Mouse (Mus musculus) heart, embryonic 16.5 days (tissue): ENCODE measurements around the gene Nkapd1. TPM values are rescaled to one million over a fixed set of nuclear protein-coding genes. Genes with fewer than 3 reads are reported as not detected.

Experiments
- ATAC-seq: fragments of 200-750 bp; cut with Nextera tagmentation; replicated peaks from 2 replicates; pipeline ENCODE4 v1.8.0; 2017; ENCODE audit warnings: moderate number of reproducible peaks; ENCODE audit not compliant: insufficient read depth, low FRiP score; ENCODE audit errors: extremely low read depth
- H3K27ac ChIP-seq: fragments of 300-500 bp; sonication (generic); 2 replicates; pipeline ENCODE4 v1.5.1; 2014; ENCODE audit warnings: mild to moderate bottlenecking, low read length, control low read depth, moderate library complexity
- H3K27me3 ChIP-seq: fragments of 300-500 bp; sonication (generic); 2 replicates; pipeline ENCODE4 v1.6.1; 2014; ENCODE audit warnings: low read length, mixed read lengths; ENCODE audit not compliant: control insufficient read depth, insufficient read depth
- H3K36me3 ChIP-seq: fragments of 300-500 bp; sonication (generic); 2 replicates; pipeline ENCODE4 v1.6.1; 2014; ENCODE audit not compliant: control insufficient read depth, insufficient read depth
- H3K4me1 ChIP-seq: fragments of 300-500 bp; sonication (generic); 2 replicates; pipeline ENCODE4 v1.6.1; 2014; ENCODE audit warnings: low read length, mixed read lengths; ENCODE audit not compliant: control insufficient read depth, insufficient read depth
- H3K4me2 ChIP-seq: fragments of 300-500 bp; sonication (generic); 2 replicates; pipeline ENCODE4 v1.6.1; 2014; ENCODE audit warnings: low read depth, mild to moderate bottlenecking, control low read depth, low read length
- H3K4me3 ChIP-seq: fragments of 300-500 bp; sonication (generic); 2 replicates; pipeline ENCODE4 v1.5.1; 2014; ENCODE audit warnings: mild to moderate bottlenecking, control low read depth, low read length
- H3K9ac ChIP-seq: fragments of 300-500 bp; sonication (generic); 2 replicates; pipeline ENCODE4 v1.6.1; 2014; ENCODE audit warnings: low read length, control low read depth
- H3K9me3 ChIP-seq: fragments of 300-500 bp; sonication (generic); replicated peaks from 2 replicates; pipeline ENCODE4 v1.6.1; 2016; ENCODE audit warnings: low read length; ENCODE audit not compliant: control insufficient read depth
- WGBS: fragments of 180-500 bp; shearing (Covaris S2); extraction: QIAGEN DNeasy Blood & Tissue Kit; methylation state at CpG from one replicate; pipeline ENCODE4 v1.1.7; 2014; 5-methylcytosine and 5-hydroxymethylcytosine counted together
- polyA plus RNA-seq: library from polyadenylated mRNA; unstranded; fragments of >200 nt; fragmentation: Nextera tagmentation; extraction: Ambion mirVana; gene quantifications from 2 replicates; pipeline ENCODE4 v1.2.1, GENCODE M21; 2015

The Nkapd1 gene
- polyA plus RNA-seq, 1 experiment from 2014 or later = 12.1 TPM

DNA sequence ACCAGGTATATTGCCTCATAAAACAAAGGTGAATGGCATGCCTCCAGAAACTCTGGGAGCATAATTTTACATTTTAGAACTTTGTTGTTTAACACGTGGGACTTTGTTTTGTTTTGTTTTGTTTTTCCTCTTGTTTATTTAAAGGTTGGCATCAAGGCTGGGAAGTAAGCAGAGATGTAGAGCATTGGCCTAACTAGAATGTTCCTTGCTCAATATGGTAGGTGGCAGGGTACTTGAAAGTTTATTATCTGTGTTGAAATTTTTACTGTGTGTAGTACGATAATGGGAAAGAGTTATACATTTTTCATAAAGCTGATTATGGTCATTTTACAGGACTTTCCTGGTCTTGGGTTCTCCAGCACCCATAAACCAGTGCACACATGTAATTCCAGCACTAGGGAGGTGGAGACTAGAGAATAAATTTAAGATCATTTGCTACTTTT lies 55.3 kb downstream of the Nkapd1 start:
- 72% methylated on average over 2 of the region's 2 CpGs for WGBS
- no peak for ATAC-seq

DNA sequence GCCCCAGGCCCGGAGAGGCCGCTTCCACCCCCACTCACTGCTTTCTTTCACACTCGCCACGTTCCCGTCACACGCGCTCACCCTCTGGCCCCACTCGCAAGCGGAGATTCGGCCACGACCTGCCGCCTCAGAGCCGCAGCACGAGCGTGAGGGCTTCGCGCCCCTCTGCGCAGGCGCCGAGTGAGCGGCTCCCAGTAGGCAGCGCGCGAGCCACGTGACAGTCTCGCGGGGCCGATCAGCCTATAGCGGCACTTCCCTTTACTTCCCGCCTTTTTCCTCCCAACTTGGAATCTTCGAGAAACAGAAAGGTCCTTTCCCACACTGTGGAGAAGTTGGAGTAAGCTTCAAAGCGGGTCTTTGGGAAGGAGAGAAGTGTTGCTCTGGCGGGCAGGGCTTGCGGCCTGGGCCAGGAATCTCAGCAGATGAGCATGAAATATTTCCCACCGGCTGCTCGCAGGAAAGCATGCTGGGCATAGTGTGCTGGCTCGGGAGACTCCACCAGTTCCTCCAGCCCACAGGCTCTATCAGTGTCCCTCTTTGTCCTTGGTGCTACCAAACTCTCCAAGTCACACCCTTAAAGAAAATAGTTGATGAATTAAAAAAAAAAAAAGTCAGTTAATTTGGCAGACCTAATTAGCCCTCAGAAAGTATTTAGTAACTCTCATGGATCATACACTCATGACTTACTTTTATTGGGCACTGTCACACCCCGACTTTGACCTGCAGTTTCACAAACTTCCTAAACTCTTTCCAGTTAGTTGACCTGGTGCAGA lies 55.9 kb downstream of the Nkapd1 start, which contains the start of gene Tex12:
Gene Tex12, minus strand, starts transcription at position 181 of the 773 bp plus-strand sequence.
- H3K27ac ChIP-seq = no peak within 1 kb of the TSS
- no peak within 1 kb of the TSS for H3K4me2 ChIP-seq
- H3K27me3 ChIP-seq = no peaks in the 10 kb centered on the region
- H3K4me3 ChIP-seq = no peak within 1 kb of the TSS
- no peak for ATAC-seq
- H3K4me1 ChIP-seq = no peaks in the 10 kb centered on the region
- no peak within 1 kb of the TSS for H3K9ac ChIP-seq
- H3K36me3 ChIP-seq = no peaks in the 10 kb centered on the region
- no peaks in the 10 kb centered on the region for H3K9me3 ChIP-seq
- 82% methylated on average over 38 of the region's 38 CpGs for WGBS

More for the DNA sequence above, 55.3 kb downstream of the Nkapd1 start:
- H3K9ac ChIP-seq = no peak overlapping the region
- H3K4me1 ChIP-seq = no peaks in the 10 kb centered on the region
- no peaks in the 10 kb centered on the region for H3K27me3 ChIP-seq
- H3K4me3 ChIP-seq = no peak overlapping the region
- H3K27ac ChIP-seq = no peak overlapping the region
- no peaks in the 10 kb centered on the region for H3K9me3 ChIP-seq
- H3K36me3 ChIP-seq = no peaks in the 10 kb centered on the region
- H3K4me2 ChIP-seq = no peak overlapping the region

Other genes with a start within 250 kb of the Nkapd1 start
- 1.1 and 1.7 TPM in 2 replicates for gene Plet1, start 122.9 kb downstream of the Nkapd1 start, polyA plus RNA-seq
- 91.6 and 93.2 TPM in 2 replicates for gene Pts, start 88.7 kb downstream of the Nkapd1 start, polyA plus RNA-seq
- 3.7 and 3.9 TPM in 2 replicates for gene Il18, start 62.6 kb downstream of the Nkapd1 start, polyA plus RNA-seq
- 0.21 TPM in 1 of 2 replicates, not detected in the other for gene Bco2, start 62.3 kb downstream of the Nkapd1 start, polyA plus RNA-seq
- gene Tex12, start 56.1 kb downstream of the Nkapd1 start, polyA plus RNA-seq = not detected in 2 replicates
- gene Sdhd, start 13.7 kb downstream of the Nkapd1 start, polyA plus RNA-seq = 852 and 860 TPM in 2 replicates
- gene Timm8b, start 13.6 kb downstream of the Nkapd1 start, polyA plus RNA-seq = 243 and 261 TPM in 2 replicates
- 1.9 and 3.1 TPM in 2 replicates for gene Pih1d2, start 143 bp downstream of the Nkapd1 start, polyA plus RNA-seq
- 147 and 156 TPM in 2 replicates for gene Dlat, start 42.3 kb upstream of the Nkapd1 start, polyA plus RNA-seq
- gene Dixdc1, start 122.1 kb upstream of the Nkapd1 start, polyA plus RNA-seq = 8.6 and 10.3 TPM in 2 replicates
- gene 2310030G06Rik, start 129.1 kb upstream of the Nkapd1 start, polyA plus RNA-seq = 7.9 and 9.8 TPM in 2 replicates
- gene Cryab, start 133.9 kb upstream of the Nkapd1 start, polyA plus RNA-seq = 1,241 and 1,315 TPM in 2 replicates
- 242 and 286 TPM in 2 replicates for gene Hspb2, start 134.9 kb upstream of the Nkapd1 start, polyA plus RNA-seq
- 10.7 and 11.0 TPM in 2 replicates for gene Fdxacb1, start 150.8 kb upstream of the Nkapd1 start, polyA plus RNA-seq
- 27.2 and 27.5 TPM in 2 replicates for gene Alg9, start 157.6 kb upstream of the Nkapd1 start, polyA plus RNA-seq
- 28.7 and 30.0 TPM in 2 replicates for gene 1110032A03Rik, start 158.1 kb upstream of the Nkapd1 start, polyA plus RNA-seq
- gene Ppp2r1b, start 227.8 kb upstream of the Nkapd1 start, polyA plus RNA-seq = 38.2 and 41.8 TPM in 2 replicates